Mouse (Mus musculus) stomach, postnatal 0 days (tissue): Measurements from ENCODE around the gene Retreg3.

Source experiments
- CTCF ChIP-seq: IDR thresholded peaks from 2 replicates; pipeline ENCODE4 v1.5.1; 2016; ENCODE audit warnings: antibody characterized with exemption, low read depth, mild to moderate bottlenecking, moderate library complexity
- EP300 ChIP-seq: optimal IDR thresholded peaks from 2 replicates; pipeline ENCODE3; 2016; ENCODE audit warnings: antibody characterized with exemption

GRCm38 (mm10) chr11:101162301-101162700 lies 42.6 kb upstream of the Retreg3 start:
- TF ChIP-seq EP300 (no peak), CTCF (no peak)
